Mouse (Mus musculus) liver, embryonic 12.5 days (tissue): ENCODE measurements around the gene Trp53tg5. TPM values are rescaled to one million over a fixed set of nuclear protein-coding genes. Genes with fewer than 3 reads are reported as not detected.

ENCODE experiments used
- ATAC-seq: fragments of 200-750 bp; cut with Nextera tagmentation; 2 replicates; pipeline ENCODE4 v1.8.0; 2017; ENCODE audit warnings: moderate number of reproducible peaks, mild to moderate bottlenecking, moderate library complexity
- H3K27ac ChIP-seq: fragments of 300-500 bp; sonication (generic); 2 replicates; pipeline ENCODE4 v1.5.1; 2016; ENCODE audit warnings: mild to moderate bottlenecking
- H3K27me3 ChIP-seq: fragments of 300-500 bp; sonication (generic); replicated peaks from 2 replicates; pipeline ENCODE4 v1.6.1; 2016; ENCODE audit warnings: mild to moderate bottlenecking, moderate library complexity
- H3K36me3 ChIP-seq: fragments of 300-500 bp; sonication (generic); 2 replicates; pipeline ENCODE4 v1.6.1; 2016; ENCODE audit warnings: mild to moderate bottlenecking, moderate library complexity
- H3K4me1 ChIP-seq: fragments of 300-500 bp; sonication (generic); 2 replicates; pipeline ENCODE4 v1.6.1; 2016
- H3K4me2 ChIP-seq: fragments of 300-500 bp; sonication (generic); 2 replicates; pipeline ENCODE4 v1.6.1; 2016; ENCODE audit warnings: mild to moderate bottlenecking, moderate library complexity
- H3K4me3 ChIP-seq: fragments of 300-500 bp; sonication (generic); 2 replicates; pipeline ENCODE4 v1.5.1; 2016; ENCODE audit warnings: mild to moderate bottlenecking, moderate library complexity
- H3K9ac ChIP-seq: fragments of 300-500 bp; sonication (generic); 2 replicates; pipeline ENCODE4 v1.6.1; 2016; ENCODE audit warnings: mild to moderate bottlenecking, moderate library complexity
- H3K9me3 ChIP-seq: fragments of 300-500 bp; sonication (generic); replicated peaks from 2 replicates; pipeline ENCODE4 v1.6.1; 2016; ENCODE audit warnings: mild to moderate bottlenecking, moderate library complexity
- WGBS: fragments of 180-500 bp; shearing (Covaris S2); methylation state at CpG from one replicate; pipeline ENCODE4 v1.1.7; 2016; ENCODE audit not compliant: insufficient replicate concordance; 5-methylcytosine and 5-hydroxymethylcytosine counted together
- polyA plus RNA-seq: library from polyadenylated mRNA; unstranded; fragments of >200 nt; fragmentation: Nextera tagmentation; extraction: Ambion mirVana; gene quantifications from 2 replicates; pipeline ENCODE4 v1.2.1, GENCODE M21; 2016

The Trp53tg5 gene
- polyA plus RNA-seq, 1 experiment from 2014 or later, result not detected

DNA sequence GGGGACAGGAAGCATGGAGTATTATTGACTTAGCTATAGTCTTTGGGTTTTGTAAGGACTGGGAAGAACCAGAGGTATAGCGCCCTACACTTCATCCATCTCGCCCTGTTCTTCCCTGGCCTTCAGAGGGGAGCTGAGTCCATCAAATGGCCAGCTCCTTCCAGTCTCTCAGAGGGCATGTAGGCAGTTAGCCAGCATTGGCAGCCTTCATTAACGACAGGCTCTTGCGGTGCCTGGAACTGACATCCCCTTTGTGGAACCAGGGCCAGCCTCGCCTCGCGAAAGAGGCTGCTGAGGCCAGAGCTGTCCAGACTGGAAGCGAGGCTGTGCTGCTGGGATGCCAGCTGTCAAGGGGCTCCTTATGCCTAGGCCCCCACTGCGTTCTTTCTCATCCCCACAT, 14.3 kb upstream of the Trp53tg5 start:
- no peak overlapping the region for H3K27ac ChIP-seq
- no peak for ATAC-seq
- no peak overlapping the region for H3K9ac ChIP-seq
- H3K9me3 ChIP-seq, result no peaks in the 10 kb centered on the region
- no peak overlapping the region for H3K4me3 ChIP-seq
- H3K27me3 ChIP-seq, result peaks cover 57% of the 10 kb centered on the region
- 63% methylated on average over 9 of the region's 9 CpGs for WGBS
- peaks cover 12% of the 10 kb centered on the region; the same call in 1 of the 2 replicates for H3K4me1 ChIP-seq
- no peak overlapping the region for H3K4me2 ChIP-seq
- H3K36me3 ChIP-seq, result 0 out of 2 replicates have a peak, but pooled peaks cover 3% of the 10 kb centered on the region

GRCm38 (mm10) chr2:164487115-164487527, 13.6 kb upstream of the Trp53tg5 start:
- ATAC-seq, result peak; percentile 19; the same call in 1 of the 2 replicates
- no peaks in the 10 kb centered on the region for H3K9me3 ChIP-seq
- H3K27ac ChIP-seq, result no peak overlapping the region
- H3K9ac ChIP-seq, result 0 out of 2 replicates have a peak overlapping the region, but pooled peaks have one; percentile 40
- 17% methylated on average over 11 of the region's 11 CpGs for WGBS
- peak overlapping the region; percentile 61 for H3K4me3 ChIP-seq
- peaks cover 57% of the 10 kb centered on the region for H3K27me3 ChIP-seq
- peak overlapping the region; percentile 71 for H3K4me2 ChIP-seq
- peaks cover 12% of the 10 kb centered on the region; the same call in 1 of the 2 replicates for H3K4me1 ChIP-seq
- H3K36me3 ChIP-seq, result 0 out of 2 replicates have a peak, but pooled peaks cover 3% of the 10 kb centered on the region

DNA sequence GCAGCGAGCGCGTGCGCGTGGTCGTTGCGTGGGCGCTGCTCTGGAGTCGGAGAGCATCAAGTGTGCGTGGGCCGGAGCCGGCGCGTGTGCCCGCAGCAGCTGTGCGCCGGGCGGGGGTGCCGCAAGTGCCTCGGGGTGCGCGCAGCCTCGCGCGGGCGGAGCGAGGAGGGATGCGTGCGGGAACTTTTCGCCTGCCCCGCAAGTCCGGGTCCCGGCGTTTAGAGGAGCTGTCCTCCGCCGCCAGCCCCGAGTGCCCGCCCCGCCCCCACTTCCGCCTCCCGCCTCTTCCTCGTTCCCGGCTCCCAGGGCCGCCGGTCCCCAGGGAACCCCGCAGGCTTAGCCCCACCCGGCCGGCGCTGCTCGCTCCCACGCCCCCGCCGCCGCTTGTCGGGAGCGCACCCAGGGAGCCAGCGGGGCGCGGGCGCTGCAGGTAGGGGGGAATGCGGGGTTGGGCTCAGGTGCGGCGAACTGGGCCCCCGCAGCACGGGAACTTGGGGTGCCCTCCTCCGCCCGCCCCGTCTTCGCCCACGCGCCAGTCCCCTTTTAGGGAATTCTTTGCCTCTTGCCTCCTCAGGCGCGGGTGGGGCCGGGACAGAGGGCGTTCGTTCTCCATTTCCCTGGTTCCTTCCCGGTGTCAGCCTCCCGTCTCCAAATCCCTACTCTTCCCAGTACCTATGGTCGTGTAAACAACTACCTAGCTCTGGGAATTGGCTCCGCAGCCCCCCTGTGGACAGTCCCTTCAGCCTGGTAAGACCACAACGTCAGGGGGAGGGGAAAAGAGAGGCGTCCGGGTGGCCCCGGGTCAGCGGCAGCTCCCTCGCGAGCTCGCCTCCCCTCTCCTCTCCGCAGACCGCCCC, 13.0 kb upstream of the Trp53tg5 start:
- Histone ChIP-seq H3K4me3 (peak overlapping the region; percentile 61), H3K9me3 (no peaks in the 10 kb centered on the region), H3K4me1 (peaks cover 12% of the 10 kb centered on the region; the same call in 1 of the 2 replicates), H3K9ac (peak overlapping the region; percentile 40), H3K27me3 (peaks cover 57% of the 10 kb centered on the region), H3K4me2 (peak overlapping the region; percentile 71), H3K36me3 (0 out of 2 replicates have a peak, but pooled peaks cover 3% of the 10 kb centered on the region), H3K27ac (no peak overlapping the region)
- under 1% methylated on average over 90 of the region's 90 CpGs for WGBS
- ATAC-seq, result peak; percentile 18; the same call in 1 of the 2 replicates

- Histone ChIP-seq H3K36me3 (0 out of 2 replicates have a peak, but pooled peaks cover 2% of the 10 kb centered on the region), H3K4me3 (peak within 1 kb of the TSS; percentile 61), H3K9me3 (no peaks in the 10 kb centered on the region), H3K9ac (peak within 1 kb of the TSS; percentile 40), H3K27ac (no peak within 1 kb of the TSS), H3K27me3 (peaks cover 57% of the 10 kb centered on the region), H3K4me1 (peaks cover 12% of the 10 kb centered on the region; the same call in 1 of the 2 replicates), H3K4me2 (peak within 1 kb of the TSS; percentile 71)
- 0 out of 2 replicates have a peak, but pooled peaks have one; percentile 28 for ATAC-seq
- 5% methylated on average over 26 of the region's 26 CpGs for WGBS
Observed at GRCm38 (mm10) chr2:164485681-164486257, 12.2 kb upstream of the Trp53tg5 start, which contains the start of gene Dbndd2. Dbndd2 (plus strand) TSS chr2:164486106.

GRCm38 (mm10) chr2:164470254-164470653, 3.3 kb downstream of the Trp53tg5 start:
- Histone ChIP-seq H3K4me1 (peaks cover 13% of the 10 kb centered on the region), H3K4me2 (no peak overlapping the region), H3K9me3 (no peaks in the 10 kb centered on the region), H3K4me3 (no peak overlapping the region), H3K36me3 (peaks cover 20% of the 10 kb centered on the region), H3K27ac (no peak overlapping the region), H3K27me3 (no peaks in the 10 kb centered on the region), H3K9ac (no peak overlapping the region)
- 20% methylated on average over 10 of the region's 10 CpGs for WGBS
- 0 out of 2 replicates have a peak, but pooled peaks have one; percentile 44 for ATAC-seq

DNA sequence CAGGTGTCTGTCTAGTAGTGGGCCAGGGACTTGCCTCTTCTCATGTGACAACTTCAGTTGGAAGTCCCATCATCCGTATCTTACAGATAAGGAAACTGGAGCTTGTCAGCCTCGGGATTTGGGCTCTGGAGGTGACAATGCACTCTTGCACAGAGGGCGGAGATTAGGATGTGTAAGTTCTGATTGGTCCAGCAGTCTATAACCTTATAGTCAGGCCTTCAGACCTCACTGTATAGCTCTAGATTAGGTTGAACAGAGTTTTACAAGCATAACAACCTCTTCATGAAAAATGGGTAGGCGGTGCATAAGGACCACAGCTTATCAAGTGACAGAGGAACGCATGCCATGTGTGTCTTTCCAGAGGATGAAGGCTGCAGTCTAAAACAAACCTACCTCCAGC, 6.7 kb downstream of the Trp53tg5 start:
- no peaks in the 10 kb centered on the region for H3K27me3 ChIP-seq
- H3K9me3 ChIP-seq, result no peaks in the 10 kb centered on the region
- peak; percentile 68 for ATAC-seq
- no peak overlapping the region; the same call in 1 of the 2 replicates for H3K27ac ChIP-seq
- WGBS, result 48% methylated on average over 5 of the region's 5 CpGs
- no peak overlapping the region for H3K4me3 ChIP-seq
- H3K36me3 ChIP-seq, result peaks cover 40% of the 10 kb centered on the region
- no peak overlapping the region for H3K4me2 ChIP-seq
- peaks cover 33% of the 10 kb centered on the region for H3K4me1 ChIP-seq
- H3K9ac ChIP-seq, result no peak overlapping the region

DNA sequence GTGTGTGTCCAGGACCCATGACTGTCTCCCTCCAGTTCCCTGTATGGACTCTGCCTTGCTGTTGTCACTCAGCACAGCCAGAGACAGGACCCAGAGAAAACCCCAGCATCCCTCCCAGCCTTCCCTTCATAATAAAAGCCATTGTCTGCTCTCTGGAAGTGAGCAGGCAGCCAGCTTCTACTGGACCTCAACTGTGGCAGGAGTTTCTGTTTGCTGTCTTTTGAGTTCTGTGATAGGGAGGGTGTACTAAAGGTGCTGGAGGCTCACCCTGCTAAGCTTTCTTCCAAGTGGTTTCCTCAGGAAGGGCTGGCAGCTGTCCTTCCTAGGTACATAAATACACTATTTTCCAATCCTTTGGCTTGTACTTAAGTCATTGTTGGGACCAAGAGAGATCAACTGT, 8.4 kb downstream of the Trp53tg5 start:
- ATAC-seq, result no peak
- Histone ChIP-seq H3K4me2 (no peak overlapping the region), H3K4me1 (peaks cover 36% of the 10 kb centered on the region), H3K4me3 (no peak overlapping the region), H3K27me3 (no peaks in the 10 kb centered on the region), H3K36me3 (peaks cover 40% of the 10 kb centered on the region), H3K9ac (no peak overlapping the region), H3K27ac (no peak overlapping the region), H3K9me3 (no peaks in the 10 kb centered on the region)

DNA sequence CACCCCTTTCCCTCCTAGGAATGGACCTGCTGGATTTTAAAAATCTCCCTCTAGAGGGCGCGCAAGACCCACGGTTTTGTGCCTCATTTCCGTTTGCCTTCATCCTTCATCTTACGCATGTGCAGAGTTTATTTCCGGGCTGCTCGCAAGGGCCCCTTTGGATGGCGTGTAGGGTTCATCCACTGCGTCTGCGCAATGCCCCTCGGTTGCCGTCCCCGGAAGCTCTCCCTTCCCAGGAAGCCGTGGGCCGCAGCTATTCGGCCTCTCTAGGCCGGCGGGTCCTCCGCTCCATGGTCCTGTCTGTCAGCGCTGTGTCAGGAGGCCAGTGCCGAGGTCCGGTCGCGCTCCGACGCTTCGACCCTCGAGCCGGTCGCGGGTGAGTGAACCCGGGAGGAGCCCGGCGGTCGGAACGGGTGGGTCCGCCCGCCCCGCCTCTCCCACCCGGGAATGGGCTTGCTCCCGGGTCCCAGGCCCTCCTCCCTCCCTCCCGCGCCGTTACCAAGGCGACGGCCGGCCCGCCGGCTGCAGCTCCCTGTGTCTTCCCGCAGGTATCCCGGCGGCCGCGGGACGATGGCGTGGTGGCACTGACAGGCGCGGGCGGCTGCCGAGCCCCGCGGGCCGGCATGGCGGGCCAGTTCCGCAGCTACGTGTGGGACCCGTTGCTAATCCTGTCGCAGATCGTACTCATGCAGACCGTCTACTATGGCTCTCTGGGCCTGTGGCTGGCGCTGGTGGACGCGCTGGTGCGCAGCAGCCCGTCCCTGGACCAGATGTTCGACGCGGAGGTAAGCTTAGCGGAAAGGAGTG, 12.6 kb downstream of the Trp53tg5 start, which contains the start of gene Gm20458:
Gene Gm20458 (plus strand): TSS at position 223 of the 807 bp plus-strand sequence.
- WGBS, result under 1% methylated on average over 78 of the region's 79 CpGs
- ATAC-seq, result peak; percentile 98
- H3K4me3 ChIP-seq, result peak within 1 kb of the TSS; percentile 86
- H3K27me3 ChIP-seq, result peaks cover 19% of the 10 kb centered on the region; the same call in 1 of the 2 replicates
- no peaks in the 10 kb centered on the region for H3K9me3 ChIP-seq
- H3K9ac ChIP-seq, result peak within 1 kb of the TSS; percentile 82
- peak within 1 kb of the TSS; percentile 72 for H3K27ac ChIP-seq
- H3K36me3 ChIP-seq, result peaks cover 34% of the 10 kb centered on the region
- peaks cover 24% of the 10 kb centered on the region for H3K4me1 ChIP-seq
- peak within 1 kb of the TSS; percentile 89 for H3K4me2 ChIP-seq

GRCm38 (mm10) chr2:164458535-164458934, 15.0 kb downstream of the Trp53tg5 start:
- Histone ChIP-seq H3K4me2 (no peak overlapping the region), H3K9ac (no peak overlapping the region), H3K4me3 (no peak overlapping the region), H3K4me1 (peaks cover 29% of the 10 kb centered on the region), H3K27ac (peak overlapping the region; percentile 61), H3K27me3 (peaks cover 23% of the 10 kb centered on the region), H3K9me3 (no peaks in the 10 kb centered on the region), H3K36me3 (peaks cover 11% of the 10 kb centered on the region)
- WGBS, result 57% methylated on average over 8 of the region's 8 CpGs
- no peak for ATAC-seq

- H3K9me3 ChIP-seq, result no peaks in the 10 kb centered on the region
- peaks cover 25% of the 10 kb centered on the region for H3K4me1 ChIP-seq
- H3K4me3 ChIP-seq, result no peak overlapping the region
- WGBS, result 48% methylated on average over 7 of the region's 7 CpGs
- H3K27me3 ChIP-seq, result peaks cover 26% of the 10 kb centered on the region
- ATAC-seq, result no peak
- H3K27ac ChIP-seq, result peak overlapping the region; percentile 61
- H3K36me3 ChIP-seq, result peaks cover 5% of the 10 kb centered on the region
- no peak overlapping the region for H3K4me2 ChIP-seq
- H3K9ac ChIP-seq, result no peak overlapping the region
Observed at GRCm38 (mm10) chr2:164457942-164458341, 15.6 kb downstream of the Trp53tg5 start.

- Histone ChIP-seq H3K27ac (peak within 1 kb of the TSS; percentile 61), H3K9ac (peak within 1 kb of the TSS; percentile 25; the same call in 1 of the 2 replicates)
- ATAC-seq, result no peak
Observed at GRCm38 (mm10) chr2:164456864-164457300, 16.6 kb downstream of the Trp53tg5 start, which contains the start of gene Sys1. Sys1 (plus strand) TSS chr2:164456964.

More at GRCm38 (mm10) chr2:164456864-164457300, 16.6 kb downstream of the Trp53tg5 start, which contains the start of gene Sys1:
- Histone ChIP-seq H3K36me3 (no peaks in the 10 kb centered on the region), H3K9me3 (no peaks in the 10 kb centered on the region), H3K4me2 (peak within 1 kb of the TSS; percentile 33), H3K4me1 (peaks cover 15% of the 10 kb centered on the region), H3K27me3 (peaks cover 33% of the 10 kb centered on the region), H3K4me3 (no peak within 1 kb of the TSS)
- WGBS, result 4% methylated on average over 7 of the region's 7 CpGs
